Mouse (Mus musculus) forebrain, embryonic 16.5 days (tissue): ENCODE measurements at regions not wholly inside any gene's neighbourhood (a gene's known extent, or its start where the extent isn't known, plus 50 kb on each side); places are given as distances from the start of the nearest gene placed in this dataset.

Experiments
- ATAC-seq: fragments of 200-750 bp; cut with Nextera tagmentation; 2 replicates; pipeline ENCODE4 v1.8.0; 2017; ENCODE audit warnings: mild to moderate bottlenecking, moderate library complexity
- H3K27ac ChIP-seq: fragments of 300-500 bp; sonication (generic); 2 replicates; pipeline ENCODE4 v1.5.1; 2014; ENCODE audit warnings: low read length, control low read depth
- H3K27me3 ChIP-seq: fragments of 300-500 bp; sonication (generic); replicated peaks from 2 replicates; pipeline ENCODE4 v1.6.1; 2014; ENCODE audit warnings: low read length; ENCODE audit not compliant: control insufficient read depth, insufficient read depth
- H3K36me3 ChIP-seq: fragments of 300-500 bp; sonication (generic); 2 replicates; pipeline ENCODE4 v1.6.1; 2014; ENCODE audit not compliant: control insufficient read depth, insufficient read depth
- H3K4me1 ChIP-seq: fragments of 300-500 bp; sonication (generic); replicated peaks from 2 replicates; pipeline ENCODE4 v1.6.1; 2014; ENCODE audit warnings: low read length; ENCODE audit not compliant: control insufficient read depth, insufficient read depth
- H3K4me2 ChIP-seq: fragments of 300-500 bp; sonication (generic); 2 replicates; pipeline ENCODE4 v1.6.1; 2014; ENCODE audit warnings: mild to moderate bottlenecking, low read length, control low read depth
- H3K4me3 ChIP-seq: fragments of 300-500 bp; sonication (generic); replicated peaks from 2 replicates; pipeline ENCODE4 v1.5.1; 2014; ENCODE audit warnings: mild to moderate bottlenecking, low read length, control low read depth
- H3K9ac ChIP-seq: fragments of 300-500 bp; sonication (generic); replicated peaks from 2 replicates; pipeline ENCODE4 v1.6.1; 2014; ENCODE audit warnings: low read depth, low read length, control low read depth
- H3K9me3 ChIP-seq: fragments of 300-500 bp; sonication (generic); 2 replicates; pipeline ENCODE4 v1.6.1; 2016; ENCODE audit warnings: low read length; ENCODE audit not compliant: control insufficient read depth
- WGBS: fragments of 180-500 bp; shearing (Covaris S2); extraction: QIAGEN DNeasy Blood & Tissue Kit; methylation state at CpG from one replicate; pipeline ENCODE4 v1.1.7; 2014; 5-methylcytosine and 5-hydroxymethylcytosine counted together

DNA sequence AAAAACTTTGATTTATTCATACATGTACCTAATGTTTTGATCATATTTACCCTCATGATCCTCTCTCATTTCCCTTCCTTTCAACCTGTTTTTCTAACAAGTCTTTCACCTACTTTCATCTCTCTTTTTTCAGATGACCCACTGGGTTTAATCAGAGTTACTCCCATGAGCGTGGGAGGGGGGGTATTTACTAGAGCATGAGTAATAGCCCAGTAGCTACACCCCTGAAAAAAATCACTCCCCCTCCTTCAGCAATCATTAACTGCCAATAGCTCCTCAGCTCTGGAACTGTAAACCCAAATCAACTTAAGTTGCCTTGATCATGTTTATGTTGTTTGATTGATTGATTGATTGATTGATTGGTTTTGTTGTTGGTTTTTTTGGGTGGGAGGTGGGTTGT, 241.4 kb upstream of the Zpld1 start:
- ATAC-seq, result no peak
- H3K9me3 ChIP-seq, result no peaks in the 10 kb centered on the region
- no peak overlapping the region for H3K9ac ChIP-seq
- H3K4me1 ChIP-seq, result no peaks in the 10 kb centered on the region
- no peak overlapping the region for H3K4me2 ChIP-seq
- no peak overlapping the region for H3K4me3 ChIP-seq
- no peaks in the 10 kb centered on the region for H3K27me3 ChIP-seq
- no peaks in the 10 kb centered on the region for H3K36me3 ChIP-seq
- H3K27ac ChIP-seq, result no peak overlapping the region
- WGBS, result 82% methylated on average over 1 of the region's 1 CpGs

DNA sequence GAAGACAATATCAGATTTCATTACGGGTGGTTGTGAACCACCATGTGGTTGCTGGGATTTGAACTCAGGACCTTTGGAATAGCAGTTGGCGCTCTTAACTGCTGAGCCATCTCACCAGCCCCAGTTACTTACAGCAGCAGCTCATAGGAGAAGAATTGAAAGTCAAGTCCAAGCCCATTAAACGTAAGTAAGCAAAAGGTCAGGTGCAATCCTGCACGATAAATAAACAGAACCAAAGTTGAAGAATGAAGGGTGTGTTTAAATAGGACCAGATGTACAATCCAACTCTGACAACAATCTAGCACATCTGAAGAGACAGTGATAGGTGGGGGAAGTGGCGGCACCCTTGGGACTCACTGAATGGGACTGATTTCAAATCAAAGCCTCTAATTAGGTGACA, 239.8 kb upstream of the Zpld1 start:
- ATAC-seq, result no peak
- Histone ChIP-seq H3K36me3 (no peaks in the 10 kb centered on the region), H3K4me2 (no peak overlapping the region), H3K4me1 (no peaks in the 10 kb centered on the region), H3K4me3 (no peak overlapping the region), H3K9me3 (no peaks in the 10 kb centered on the region), H3K27me3 (no peaks in the 10 kb centered on the region), H3K27ac (no peak overlapping the region), H3K9ac (no peak overlapping the region)
- 94% methylated on average over 5 of the region's 5 CpGs for WGBS

DNA sequence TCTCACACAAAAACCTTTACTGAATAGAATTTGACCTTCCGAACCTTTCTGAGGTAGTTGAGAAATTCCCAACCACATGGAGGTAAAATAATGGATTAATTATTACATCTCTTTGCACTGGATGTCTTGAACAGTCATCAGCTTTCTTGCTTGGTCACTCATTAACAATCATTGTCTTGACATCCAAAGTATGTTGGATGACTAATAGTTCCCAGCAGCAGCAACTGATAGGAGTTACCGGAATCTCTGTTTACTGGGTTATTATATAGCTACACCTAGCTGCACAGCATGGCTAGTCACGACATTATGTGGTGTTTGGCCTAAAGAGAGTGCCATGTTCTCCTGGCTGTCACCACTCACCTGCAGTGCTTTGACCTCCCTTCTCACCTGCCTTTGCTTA, 234.9 kb upstream of the Zpld1 start:
- no peak overlapping the region for H3K4me2 ChIP-seq
- no peak overlapping the region for H3K4me3 ChIP-seq
- no peaks in the 10 kb centered on the region for H3K9me3 ChIP-seq
- H3K9ac ChIP-seq, result no peak overlapping the region
- no peaks in the 10 kb centered on the region for H3K4me1 ChIP-seq
- WGBS, result 87% methylated on average over 3 of the region's 3 CpGs
- H3K27me3 ChIP-seq, result no peaks in the 10 kb centered on the region
- ATAC-seq, result no peak
- H3K36me3 ChIP-seq, result no peaks in the 10 kb centered on the region
- no peak overlapping the region for H3K27ac ChIP-seq

DNA sequence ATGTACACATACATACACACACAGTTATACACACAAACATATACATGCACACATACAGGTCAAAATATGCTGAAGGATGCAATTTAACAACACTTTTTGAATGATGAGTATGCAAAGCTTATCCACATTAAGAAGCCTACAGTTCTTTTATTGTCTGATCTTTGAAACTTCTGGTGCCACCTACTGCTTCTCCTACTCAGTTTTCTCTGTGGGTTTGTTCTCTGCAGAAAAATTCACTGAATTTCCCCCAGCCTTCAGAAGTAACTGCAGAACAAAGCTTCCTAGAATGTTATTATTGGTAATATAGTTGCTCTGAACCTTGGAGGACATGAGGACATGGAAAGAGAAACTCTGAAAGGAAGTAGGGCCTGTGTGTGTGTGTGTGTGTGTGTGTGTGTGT, 233.1 kb upstream of the Zpld1 start:
- Histone ChIP-seq H3K9me3 (no peaks in the 10 kb centered on the region), H3K27ac (no peak overlapping the region), H3K27me3 (no peaks in the 10 kb centered on the region), H3K9ac (no peak overlapping the region), H3K4me2 (no peak overlapping the region), H3K4me3 (no peak overlapping the region), H3K36me3 (no peaks in the 10 kb centered on the region), H3K4me1 (no peaks in the 10 kb centered on the region)
- no peak for ATAC-seq

DNA sequence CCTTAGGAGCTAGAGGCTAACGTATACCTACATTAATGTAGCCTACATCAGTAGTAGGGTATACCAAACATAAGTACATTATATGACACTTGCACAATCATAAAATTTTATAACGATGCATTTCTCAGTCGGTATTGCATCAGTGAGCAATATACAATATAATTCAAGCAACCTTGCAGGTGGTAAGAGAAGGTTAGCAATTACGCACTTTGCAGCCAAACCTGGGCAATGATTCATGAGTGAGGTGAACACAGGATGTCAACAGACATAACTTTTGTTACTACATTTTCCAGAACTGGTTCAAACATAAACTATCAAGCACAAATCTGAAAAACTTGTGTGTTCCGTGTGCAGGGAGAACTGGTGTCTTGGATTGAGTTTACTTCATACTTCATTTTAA, 229.9 kb upstream of the Zpld1 start:
- Histone ChIP-seq H3K9ac (no peak overlapping the region), H3K4me2 (no peak overlapping the region), H3K4me3 (no peak overlapping the region), H3K27me3 (no peaks in the 10 kb centered on the region), H3K9me3 (no peaks in the 10 kb centered on the region), H3K27ac (no peak overlapping the region), H3K36me3 (no peaks in the 10 kb centered on the region), H3K4me1 (no peaks in the 10 kb centered on the region)
- WGBS, result 94% methylated on average over 5 of the region's 5 CpGs
- ATAC-seq, result no peak

DNA sequence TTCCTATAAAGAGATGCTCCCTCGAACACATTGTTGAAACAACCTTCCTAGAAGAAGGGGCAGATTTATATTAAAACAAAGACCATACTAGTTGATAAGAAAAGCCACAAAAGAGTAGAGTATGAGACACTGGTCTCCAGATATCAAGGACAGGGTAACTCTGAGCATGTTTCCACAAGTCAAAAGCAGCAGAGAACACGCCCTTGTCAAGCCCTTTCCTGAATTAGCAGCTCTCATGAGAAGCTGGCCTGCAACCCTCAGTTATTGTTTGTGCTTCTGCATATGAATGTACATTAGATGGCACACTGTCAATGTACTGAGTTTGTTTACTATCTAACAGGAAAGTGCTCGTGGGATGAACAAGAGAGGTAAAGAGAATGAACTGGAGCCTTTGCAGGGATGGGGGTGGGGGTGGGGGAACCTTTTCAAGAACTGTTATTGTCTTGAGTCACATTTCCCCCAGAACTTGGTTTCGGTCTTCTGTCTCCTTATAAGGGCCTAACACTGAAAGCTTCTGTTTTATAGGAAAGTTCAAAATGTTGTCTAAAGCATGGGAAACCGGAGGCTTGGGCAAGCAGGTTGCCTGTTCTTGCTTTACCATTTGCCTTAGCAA, 228.6 kb upstream of the Zpld1 start:
- Histone ChIP-seq H3K9me3 (no peaks in the 10 kb centered on the region), H3K27me3 (no peaks in the 10 kb centered on the region), H3K27ac (no peak overlapping the region), H3K4me2 (no peak overlapping the region), H3K36me3 (no peaks in the 10 kb centered on the region), H3K4me1 (no peaks in the 10 kb centered on the region), H3K4me3 (no peak overlapping the region), H3K9ac (no peak overlapping the region)
- ATAC-seq, result no peak
- 66% methylated on average over 5 of the region's 5 CpGs for WGBS

DNA sequence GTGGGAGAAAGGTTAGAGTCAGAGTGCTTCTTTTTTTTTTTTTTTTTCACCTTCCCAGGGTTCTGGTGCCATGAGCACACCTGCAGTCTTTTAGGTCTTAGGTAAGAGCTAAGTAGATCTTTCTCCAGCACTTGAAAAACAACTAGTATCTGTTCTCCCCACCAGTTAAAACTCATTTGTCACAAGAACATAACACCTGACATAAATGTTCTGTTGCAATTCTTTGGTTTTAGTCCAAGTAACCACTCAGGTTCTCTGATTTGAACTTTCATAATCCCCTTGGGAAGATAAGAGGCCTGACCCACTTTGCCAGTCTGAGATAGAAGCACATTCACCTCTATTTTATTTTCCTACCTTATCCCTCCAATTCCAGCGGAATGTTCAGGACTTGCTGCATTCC, 225.5 kb upstream of the Zpld1 start:
- no peak overlapping the region for H3K4me3 ChIP-seq
- H3K9ac ChIP-seq, result no peak overlapping the region
- H3K36me3 ChIP-seq, result no peaks in the 10 kb centered on the region
- 97% methylated on average over 1 of the region's 1 CpGs for WGBS
- no peak overlapping the region for H3K27ac ChIP-seq
- H3K4me2 ChIP-seq, result no peak overlapping the region
- H3K9me3 ChIP-seq, result no peaks in the 10 kb centered on the region
- no peaks in the 10 kb centered on the region for H3K27me3 ChIP-seq
- no peaks in the 10 kb centered on the region for H3K4me1 ChIP-seq
- ATAC-seq, result no peak

DNA sequence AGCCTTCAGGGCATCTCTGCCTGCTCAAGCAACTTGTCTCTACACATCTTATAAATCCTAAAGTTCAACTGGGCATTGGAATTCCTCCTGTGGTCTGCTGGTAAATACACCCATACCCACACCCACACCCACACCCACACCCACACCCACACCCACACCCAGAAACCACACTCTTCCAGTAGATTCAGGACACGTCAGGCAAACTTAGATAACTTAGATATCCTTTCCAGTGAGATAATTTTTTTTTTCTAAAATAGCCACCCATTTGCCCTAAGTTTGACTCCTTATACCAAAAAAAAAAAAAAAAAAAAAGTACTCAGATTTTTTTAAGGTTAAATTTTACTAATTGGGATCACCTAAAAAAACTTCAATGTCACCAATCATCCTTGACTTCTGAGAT, 224.5 kb upstream of the Zpld1 start:
- ATAC-seq, result no peak
- H3K36me3 ChIP-seq, result no peaks in the 10 kb centered on the region
- H3K9me3 ChIP-seq, result no peaks in the 10 kb centered on the region
- H3K27me3 ChIP-seq, result no peaks in the 10 kb centered on the region
- H3K4me2 ChIP-seq, result no peak overlapping the region
- no peak overlapping the region for H3K27ac ChIP-seq
- 91% methylated on average over 1 of the region's 1 CpGs for WGBS
- H3K4me3 ChIP-seq, result no peak overlapping the region
- no peak overlapping the region for H3K9ac ChIP-seq
- no peaks in the 10 kb centered on the region for H3K4me1 ChIP-seq

DNA sequence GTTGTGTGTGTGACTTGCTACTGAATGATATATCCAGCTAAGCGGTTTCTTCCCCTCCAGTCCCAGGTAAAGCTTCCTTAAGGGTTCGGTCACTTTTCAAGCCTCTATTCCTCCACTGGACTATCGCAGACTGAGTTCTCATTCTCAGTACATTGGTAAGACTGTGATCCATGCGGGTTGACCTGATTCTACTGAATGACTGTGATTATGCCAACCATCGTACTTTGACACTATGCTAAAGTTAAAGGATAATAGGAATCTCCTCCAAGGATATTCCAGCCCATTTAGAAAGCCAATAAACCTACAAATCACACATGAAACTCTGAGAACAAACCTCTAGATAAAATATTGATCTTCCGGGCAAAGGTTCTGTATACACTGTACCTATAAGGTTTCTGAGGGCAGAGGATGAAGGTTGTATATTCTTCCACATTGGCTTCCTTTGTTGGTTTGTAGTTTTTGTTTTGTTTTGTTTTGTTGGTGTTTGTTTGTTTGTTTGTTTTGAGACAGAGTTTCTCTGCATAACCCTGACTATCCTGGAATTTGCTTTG, 223.7 kb upstream of the Zpld1 start:
- no peak overlapping the region for H3K9ac ChIP-seq
- no peak overlapping the region for H3K27ac ChIP-seq
- ATAC-seq, result no peak
- no peaks in the 10 kb centered on the region for H3K4me1 ChIP-seq
- H3K27me3 ChIP-seq, result no peaks in the 10 kb centered on the region
- H3K36me3 ChIP-seq, result no peaks in the 10 kb centered on the region
- H3K9me3 ChIP-seq, result no peaks in the 10 kb centered on the region
- H3K4me2 ChIP-seq, result no peak overlapping the region
- no peak overlapping the region for H3K4me3 ChIP-seq
- WGBS, result 96% methylated on average over 6 of the region's 6 CpGs

DNA sequence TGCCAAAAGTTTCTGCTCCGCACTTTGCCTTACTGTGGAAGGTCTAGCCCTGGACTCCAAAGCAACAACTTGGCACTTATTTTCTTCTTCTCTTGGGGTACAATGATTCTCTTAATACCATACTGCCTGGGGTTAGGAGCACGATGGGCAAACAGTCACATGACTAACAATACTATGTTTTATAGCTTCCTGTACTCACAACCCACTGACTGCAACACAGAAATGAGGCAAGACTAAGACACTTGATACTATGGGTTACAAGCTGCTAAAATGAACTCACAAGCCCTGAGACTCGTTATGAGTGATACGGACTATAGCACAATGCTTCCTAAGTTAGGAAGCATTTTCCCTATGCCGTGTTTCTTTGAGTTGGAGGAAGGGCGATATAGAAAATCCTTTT, 222.3 kb upstream of the Zpld1 start:
- ATAC-seq, result no peak
- H3K27me3 ChIP-seq, result no peaks in the 10 kb centered on the region
- no peak overlapping the region for H3K4me2 ChIP-seq
- no peak overlapping the region for H3K27ac ChIP-seq
- peaks cover 4% of the 10 kb centered on the region; the same call in 1 of the 2 replicates for H3K4me1 ChIP-seq
- no peak overlapping the region for H3K4me3 ChIP-seq
- no peak overlapping the region for H3K9ac ChIP-seq
- H3K9me3 ChIP-seq, result no peaks in the 10 kb centered on the region
- 85% methylated on average over 6 of the region's 6 CpGs for WGBS
- no peaks in the 10 kb centered on the region for H3K36me3 ChIP-seq
